Mouse (Mus musculus) lung, embryonic 16.5 days (tissue): ENCODE measurements around the gene Slitrk6. TPM values are rescaled to one million over a fixed set of nuclear protein-coding genes. Genes with fewer than 3 reads are reported as not detected.

ENCODE experiments used
- ATAC-seq: fragments of 200-750 bp; cut with Nextera tagmentation; 2 replicates; pipeline ENCODE4 v1.8.0; 2017; ENCODE audit warnings: low read depth, mild to moderate bottlenecking, moderate library complexity
- H3K27ac ChIP-seq: fragments of 300-500 bp; sonication (generic); 2 replicates; pipeline ENCODE4 v1.5.1; 2014; ENCODE audit warnings: mild to moderate bottlenecking, control low read depth, low read length
- H3K27me3 ChIP-seq: fragments of 300-500 bp; sonication (generic); 2 replicates; pipeline ENCODE4 v1.6.1; 2014; ENCODE audit warnings: low read depth, low read length, mixed read lengths; ENCODE audit not compliant: control insufficient read depth, insufficient read depth
- H3K36me3 ChIP-seq: fragments of 300-500 bp; sonication (generic); 2 replicates; pipeline ENCODE4 v1.6.1; 2014; ENCODE audit warnings: low read length; ENCODE audit not compliant: control insufficient read depth, insufficient read depth
- H3K4me1 ChIP-seq: fragments of 300-500 bp; sonication (generic); replicated peaks from 2 replicates; pipeline ENCODE4 v1.6.1; 2014; ENCODE audit warnings: low read length, mixed read lengths; ENCODE audit not compliant: control insufficient read depth, insufficient read depth
- H3K4me2 ChIP-seq: fragments of 300-500 bp; sonication (generic); 2 replicates; pipeline ENCODE4 v1.6.1; 2014; ENCODE audit warnings: low read depth, low read length, control low read depth
- H3K4me3 ChIP-seq: fragments of 300-500 bp; sonication (generic); 2 replicates; pipeline ENCODE4 v1.5.1; 2014; ENCODE audit warnings: mild to moderate bottlenecking, low read length, control low read depth
- H3K9ac ChIP-seq: fragments of 300-500 bp; sonication (generic); 2 replicates; pipeline ENCODE4 v1.6.1; 2014; ENCODE audit warnings: low read length, control low read depth
- H3K9me3 ChIP-seq: fragments of 300-500 bp; sonication (generic); 2 replicates; pipeline ENCODE4 v1.6.1; 2016; ENCODE audit warnings: low read length; ENCODE audit not compliant: control insufficient read depth
- WGBS: fragments of 180-500 bp; shearing (Covaris S2); extraction: QIAGEN DNeasy Blood & Tissue Kit; methylation state at CpG from one replicate; pipeline ENCODE4 v1.1.7; 2014; 5-methylcytosine and 5-hydroxymethylcytosine counted together
- polyA plus RNA-seq: library from polyadenylated mRNA; unstranded; fragments of >200 nt; fragmentation: Nextera tagmentation; extraction: Ambion mirVana; gene quantifications from 2 replicates; pipeline ENCODE4 v1.2.1, GENCODE M21; 2015

Gene Slitrk6
- polyA plus RNA-seq, 1 experiment from 2014 or later = 12.0 TPM

- Histone ChIP-seq H3K36me3 (no peaks in the 10 kb centered on the region), H3K4me2 (no peak overlapping the region), H3K27me3 (no peaks in the 10 kb centered on the region), H3K9ac (no peak overlapping the region), H3K9me3 (no peaks in the 10 kb centered on the region), H3K4me3 (no peak overlapping the region), H3K4me1 (no peaks in the 10 kb centered on the region), H3K27ac (no peak overlapping the region)
- ATAC-seq = no peak
- WGBS = 29% methylated on average over 2 of the region's 2 CpGs
These were observed 30.8 kb downstream of the Slitrk6 start for GRCm38 (mm10) chr14:110724026-110724576.
